Mouse (Mus musculus) intestine, embryonic 16.5 days (tissue): ENCODE data around the gene B3gnt3. TPM values are rescaled to one million over a fixed set of nuclear protein-coding genes. Genes with fewer than 3 reads are reported as not detected.

Source experiments
- ATAC-seq: fragments of 200-750 bp; cut with Nextera tagmentation; 2 replicates; pipeline ENCODE4 v1.8.0; 2017; ENCODE audit warnings: moderate TSS enrichment, moderate library complexity
- H3K27ac ChIP-seq: fragments of 300-500 bp; sonication (generic); 2 replicates; pipeline ENCODE4 v1.5.1; 2014; ENCODE audit warnings: mild to moderate bottlenecking, low read length
- H3K27me3 ChIP-seq: fragments of 300-500 bp; sonication (generic); replicated peaks from 2 replicates; pipeline ENCODE4 v1.6.1; 2014; ENCODE audit warnings: low read length, control low read depth, mixed read lengths; ENCODE audit not compliant: control insufficient read depth, insufficient read depth
- H3K36me3 ChIP-seq: fragments of 300-500 bp; sonication (generic); 2 replicates; pipeline ENCODE4 v1.6.1; 2014; ENCODE audit warnings: low read length, control low read depth; ENCODE audit not compliant: control insufficient read depth, insufficient read depth
- H3K4me1 ChIP-seq: fragments of 300-500 bp; sonication (generic); 2 replicates; pipeline ENCODE4 v1.6.1; 2014; ENCODE audit warnings: low read length, control low read depth, mixed read lengths; ENCODE audit not compliant: control insufficient read depth, insufficient read depth
- H3K4me2 ChIP-seq: fragments of 300-500 bp; sonication (generic); 2 replicates; pipeline ENCODE4 v1.6.1; 2014; ENCODE audit warnings: low read depth, low read length, control low read depth
- H3K4me3 ChIP-seq: fragments of 300-500 bp; sonication (generic); 2 replicates; pipeline ENCODE4 v1.5.1; 2014; ENCODE audit warnings: mild to moderate bottlenecking, low read length
- H3K9ac ChIP-seq: fragments of 300-500 bp; sonication (generic); 2 replicates; pipeline ENCODE4 v1.6.1; 2014; ENCODE audit warnings: low read depth, low read length
- H3K9me3 ChIP-seq: fragments of 300-500 bp; sonication (generic); 2 replicates; pipeline ENCODE4 v1.6.1; 2016; ENCODE audit warnings: low read length, control low read depth; ENCODE audit not compliant: control insufficient read depth
- WGBS: fragments of 180-500 bp; shearing (Covaris S2); extraction: QIAGEN DNeasy Blood & Tissue Kit; methylation state at CpG from one replicate; pipeline ENCODE4 v1.1.7; 2014; 5-methylcytosine and 5-hydroxymethylcytosine counted together
- polyA plus RNA-seq: library from polyadenylated mRNA; unstranded; fragments of >200 nt; fragmentation: Nextera tagmentation; extraction: Ambion mirVana; gene quantifications from 2 replicates; pipeline ENCODE4 v1.2.1, GENCODE M21; 2015

The B3gnt3 gene
- polyA plus RNA-seq, 1 experiment from 2014 or later, result 20.9 TPM

GRCm38 (mm10) chr8:71728826-71729620, 27.4 kb upstream of the B3gnt3 start:
- Histone ChIP-seq H3K9me3 (no peaks in the 10 kb centered on the region), H3K36me3 (no peaks in the 10 kb centered on the region), H3K9ac (0 out of 2 replicates have a peak overlapping the region, but pooled peaks have one; percentile 59), H3K27me3 (0 out of 2 replicates have a peak, but pooled peaks cover 3% of the 10 kb centered on the region), H3K4me3 (peak overlapping the region; percentile 41), H3K4me1 (peaks cover 12% of the 10 kb centered on the region), H3K4me2 (peak overlapping the region; percentile 62), H3K27ac (no peak overlapping the region)
- ATAC-seq, result no peak
- 4% methylated on average over 16 of the region's 16 CpGs for whole genome bisulfite sequencing

GRCm38 (mm10) chr8:71728240-71728785, 26.7 kb upstream of the B3gnt3 start:
- peak overlapping the region; percentile 41 for H3K4me3 ChIP-seq
- no peaks in the 10 kb centered on the region for H3K9me3 ChIP-seq
- peaks cover 12% of the 10 kb centered on the region for H3K4me1 ChIP-seq
- no peak overlapping the region for H3K27ac ChIP-seq
- 7% methylated on average over 20 of the region's 21 CpGs for WGBS
- ATAC-seq, result peak; percentile 32
- H3K4me2 ChIP-seq, result peak overlapping the region; percentile 62
- 0 out of 2 replicates have a peak, but pooled peaks cover 3% of the 10 kb centered on the region for H3K27me3 ChIP-seq
- peak overlapping the region; percentile 59 for H3K9ac ChIP-seq
- no peaks in the 10 kb centered on the region for H3K36me3 ChIP-seq

GRCm38 (mm10) chr8:71725122-71725924, 23.7 kb upstream of the B3gnt3 start, which contains the start of gene Fcho1:
Gene Fcho1, minus strand, starts transcription at chr8:71725716.
- peak; percentile 91 for ATAC-seq
- H3K4me2 ChIP-seq, result peak within 1 kb of the TSS; percentile 91
- 0 out of 2 replicates have a peak, but pooled peaks cover 3% of the 10 kb centered on the region for H3K27me3 ChIP-seq
- peak within 1 kb of the TSS; percentile 65 for H3K4me3 ChIP-seq
- peaks cover 12% of the 10 kb centered on the region for H3K4me1 ChIP-seq
- under 1% methylated on average over 50 of the region's 54 CpGs for WGBS
- no peaks in the 10 kb centered on the region for H3K36me3 ChIP-seq
- no peak within 1 kb of the TSS for H3K27ac ChIP-seq
- peak within 1 kb of the TSS; percentile 70 for H3K9ac ChIP-seq
- H3K9me3 ChIP-seq, result no peaks in the 10 kb centered on the region

GRCm38 (mm10) chr8:71724389-71724788, 22.8 kb upstream of the B3gnt3 start:
- H3K4me1 ChIP-seq, result peaks cover 12% of the 10 kb centered on the region
- H3K27ac ChIP-seq, result no peak overlapping the region
- ATAC-seq, result no peak
- H3K4me2 ChIP-seq, result no peak overlapping the region
- H3K9me3 ChIP-seq, result no peaks in the 10 kb centered on the region
- H3K27me3 ChIP-seq, result 0 out of 2 replicates have a peak, but pooled peaks cover 3% of the 10 kb centered on the region
- WGBS, result 59% methylated on average over 4 of the region's 4 CpGs
- H3K36me3 ChIP-seq, result no peaks in the 10 kb centered on the region
- no peak overlapping the region for H3K4me3 ChIP-seq
- no peak overlapping the region for H3K9ac ChIP-seq

GRCm38 (mm10) chr8:71723047-71723551, 21.5 kb upstream of the B3gnt3 start:
- Histone ChIP-seq H3K36me3 (no peaks in the 10 kb centered on the region), H3K27ac (no peak overlapping the region), H3K4me1 (peaks cover 6% of the 10 kb centered on the region; the same call in 1 of the 2 replicates), H3K4me3 (no peak overlapping the region), H3K27me3 (0 out of 2 replicates have a peak, but pooled peaks cover 3% of the 10 kb centered on the region), H3K4me2 (no peak overlapping the region), H3K9me3 (no peaks in the 10 kb centered on the region), H3K9ac (no peak overlapping the region)
- no peak for ATAC-seq
- WGBS, result 61% methylated on average over 14 of the region's 14 CpGs

GRCm38 (mm10) chr8:71719928-71720457, 18.4 kb upstream of the B3gnt3 start:
- Histone ChIP-seq H3K4me1 (peaks cover 3% of the 10 kb centered on the region; the same call in 1 of the 2 replicates), H3K9ac (no peak overlapping the region), H3K9me3 (no peaks in the 10 kb centered on the region), H3K36me3 (no peaks in the 10 kb centered on the region), H3K4me2 (no peak overlapping the region), H3K27ac (no peak overlapping the region), H3K4me3 (no peak overlapping the region), H3K27me3 (no peaks in the 10 kb centered on the region)
- ATAC-seq, result no peak
- 42% methylated on average over 7 of the region's 7 CpGs for WGBS

GRCm38 (mm10) chr8:71719218-71719617, 17.6 kb upstream of the B3gnt3 start:
- 67% methylated on average over 4 of the region's 4 CpGs for whole genome bisulfite sequencing
- Histone ChIP-seq H3K9me3 (no peaks in the 10 kb centered on the region), H3K36me3 (no peaks in the 10 kb centered on the region), H3K27me3 (no peaks in the 10 kb centered on the region), H3K4me1 (no peaks in the 10 kb centered on the region), H3K27ac (no peak overlapping the region), H3K4me3 (no peak overlapping the region), H3K9ac (no peak overlapping the region), H3K4me2 (no peak overlapping the region)
- no peak for ATAC-seq

- H3K27me3 ChIP-seq, result no peaks in the 10 kb centered on the region
- H3K27ac ChIP-seq, result no peak overlapping the region
- no peak overlapping the region for H3K4me3 ChIP-seq
- H3K36me3 ChIP-seq, result no peaks in the 10 kb centered on the region
- no peak overlapping the region for H3K4me2 ChIP-seq
- no peaks in the 10 kb centered on the region for H3K9me3 ChIP-seq
- 40% methylated on average over 3 of the region's 3 CpGs for WGBS
- H3K4me1 ChIP-seq, result no peaks in the 10 kb centered on the region
- no peak for ATAC-seq
- no peak overlapping the region for H3K9ac ChIP-seq
Measured at GRCm38 (mm10) chr8:71718252-71718651, 16.7 kb upstream of the B3gnt3 start.
